Mouse (Mus musculus): ENCODE measurements around the gene Gm1604a.
"Not testable (repeated sequence)": the region's sequence is repeated elsewhere in the genome, so short reads cannot be mapped to it uniquely, and the experiment has no call there.

The Gm1604a gene

DNA sequence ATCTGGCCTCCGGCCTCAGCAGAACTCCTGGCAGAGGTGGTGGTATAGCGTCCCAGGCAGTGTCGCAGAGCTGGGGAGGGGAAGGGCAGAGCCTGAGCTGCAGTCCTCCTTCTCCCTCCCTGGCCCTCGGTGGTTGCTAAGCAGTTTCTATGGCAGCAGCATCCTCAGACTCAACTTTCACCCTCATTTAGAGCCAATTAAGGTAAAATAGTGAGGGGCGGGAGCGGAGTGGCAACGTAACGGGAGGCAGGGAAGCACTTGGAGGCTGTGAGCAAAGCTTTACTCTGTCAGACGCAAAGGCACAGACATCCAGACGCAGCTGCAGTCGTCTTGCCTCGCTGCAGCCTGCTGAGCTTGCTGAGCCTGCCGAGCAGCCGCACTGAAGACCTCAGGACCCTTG lies at the start of gene Gm1604a:
Gm1604a (plus strand) TSS at position 312 of the 400 bp plus-strand sequence.
- DNase-seq: peak; percentile 32

DNA sequence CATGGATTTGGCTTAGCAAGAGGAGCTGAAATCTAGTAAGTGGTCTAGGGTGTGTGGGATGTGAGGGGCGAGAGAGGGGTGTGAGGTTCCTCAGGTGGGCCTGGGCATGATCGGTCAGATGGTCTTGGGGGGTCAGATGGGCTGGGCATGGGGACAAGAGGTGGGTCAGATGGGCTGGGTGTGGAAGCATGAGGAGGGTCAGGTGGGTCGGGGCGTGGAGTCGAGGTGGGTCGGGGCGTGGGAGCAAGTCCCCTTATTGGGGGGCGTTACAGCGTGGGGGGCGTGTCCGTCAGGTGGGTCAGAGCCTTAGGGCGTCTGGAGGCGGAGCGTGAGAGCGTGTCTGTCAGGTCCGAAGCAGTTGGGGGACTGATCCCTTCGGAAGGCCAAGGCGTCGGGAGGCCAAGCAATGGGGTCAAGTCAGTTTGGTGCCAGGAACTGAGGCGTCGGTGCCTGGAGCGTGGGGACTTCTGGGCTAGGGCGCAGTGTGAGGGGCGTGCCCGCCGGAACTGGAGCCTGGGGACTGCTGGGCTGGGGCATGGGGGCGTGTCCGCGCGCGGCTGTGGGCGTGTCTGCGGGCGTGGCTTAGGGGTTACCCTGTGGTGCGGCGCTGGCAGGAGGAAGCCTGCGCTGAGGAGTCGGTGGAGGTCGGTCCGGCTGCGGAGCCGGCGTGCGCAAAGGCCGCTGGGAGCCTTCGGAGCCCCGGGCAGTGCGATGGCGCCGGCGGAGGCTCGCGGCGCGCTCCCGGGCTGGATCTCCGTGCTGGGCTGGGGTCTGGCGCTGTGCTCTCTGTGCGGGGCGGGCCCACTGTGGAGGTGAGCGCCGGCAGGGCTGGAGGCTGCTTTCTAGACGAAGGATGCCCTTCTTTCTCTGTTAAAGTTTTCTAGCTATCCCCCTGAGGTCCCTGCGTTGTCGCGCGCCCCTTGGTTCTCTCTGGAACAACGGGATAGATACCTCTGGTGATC lies 46.8 kb upstream of the Gm1604a start, which contains the start of gene Gm49721:
Gm49721 (plus strand) TSS at position 618 of the 962 bp plus-strand sequence.
- DNase-seq: peak; percentile 79

DNA sequence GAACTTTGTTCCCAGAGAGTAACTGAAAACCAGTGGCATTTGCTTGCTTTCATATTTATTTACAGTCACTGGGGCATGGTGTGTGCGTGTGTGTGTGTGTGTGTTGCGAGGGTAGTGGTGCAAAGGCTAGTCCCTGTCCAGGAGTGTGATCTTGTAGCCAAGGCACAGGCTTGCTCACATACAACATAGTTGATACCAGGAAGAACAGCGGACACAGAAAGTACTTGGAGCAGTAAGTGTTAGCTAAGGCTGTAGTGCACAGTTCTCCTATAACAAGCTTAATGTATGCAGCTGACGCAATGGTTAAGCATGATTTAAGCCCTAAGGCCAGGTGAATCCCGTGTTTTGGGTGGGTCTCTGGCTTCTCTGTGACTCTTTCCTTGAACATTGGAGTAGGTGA lies 46.0 kb upstream of the Gm1604a start:
- DNase-seq: not testable (repeated sequence)

DNA sequence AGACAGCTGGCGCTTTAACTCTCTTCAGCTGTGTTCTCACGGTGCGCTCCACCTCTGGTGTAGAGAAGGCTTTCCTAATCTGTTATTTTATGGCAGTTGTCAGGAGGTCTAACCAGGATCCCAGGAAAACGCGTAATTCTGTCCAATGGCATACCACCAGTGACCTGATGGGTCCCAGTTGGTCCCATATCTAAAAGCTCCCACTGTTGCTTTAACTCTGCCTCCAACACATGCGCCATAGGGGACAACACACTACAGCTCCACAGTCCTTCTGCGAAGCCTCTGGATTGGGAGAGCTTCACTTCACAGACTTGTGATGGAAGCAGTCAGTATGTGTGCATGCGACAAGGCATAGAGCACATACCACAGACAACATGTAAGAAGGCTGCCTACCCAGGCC lies 45.2 kb upstream of the Gm1604a start:
- not testable (repeated sequence) for DNase-seq

DNA sequence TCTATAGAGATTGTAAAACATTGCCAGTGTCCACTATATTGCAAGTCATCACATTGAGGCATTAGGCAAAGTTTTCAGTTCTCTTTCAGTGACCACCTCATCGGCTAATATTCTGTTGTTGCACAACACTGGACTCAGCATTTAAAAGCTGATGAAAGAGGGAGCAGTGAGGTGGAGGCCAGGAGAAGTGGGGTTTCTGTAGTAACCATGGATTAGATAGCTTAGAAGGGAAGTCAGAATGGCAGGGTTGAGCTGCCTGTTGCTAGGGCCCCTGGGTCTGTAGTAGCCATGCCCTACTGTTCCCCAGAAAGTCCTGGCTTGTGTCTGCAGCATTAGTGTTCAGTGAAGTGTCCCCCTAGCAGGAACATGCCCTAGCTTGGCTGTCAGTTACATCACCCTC lies 39.2 kb upstream of the Gm1604a start:
- DNase-seq: not testable (repeated sequence)

DNA sequence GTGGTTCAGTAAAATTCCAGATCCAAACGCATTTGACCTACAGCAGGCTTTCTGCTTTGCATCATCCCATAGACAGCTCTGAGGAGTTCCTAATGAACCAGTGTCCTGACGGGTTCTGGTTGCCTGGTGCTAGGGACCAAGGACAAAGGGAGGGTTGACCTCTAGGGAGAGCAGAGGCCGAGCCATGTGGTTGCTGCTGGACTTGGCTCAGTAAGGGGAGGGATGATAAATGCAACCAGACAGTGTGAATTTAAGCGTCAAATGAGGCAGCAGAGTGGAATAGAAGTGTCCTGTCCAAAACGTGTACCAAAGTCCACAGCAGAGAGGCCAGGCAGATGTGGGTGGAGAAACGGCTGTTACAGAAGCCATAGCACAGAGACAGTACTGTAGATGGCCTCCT lies 29.9 kb upstream of the Gm1604a start:
- not testable (repeated sequence) for DNase-seq

DNA sequence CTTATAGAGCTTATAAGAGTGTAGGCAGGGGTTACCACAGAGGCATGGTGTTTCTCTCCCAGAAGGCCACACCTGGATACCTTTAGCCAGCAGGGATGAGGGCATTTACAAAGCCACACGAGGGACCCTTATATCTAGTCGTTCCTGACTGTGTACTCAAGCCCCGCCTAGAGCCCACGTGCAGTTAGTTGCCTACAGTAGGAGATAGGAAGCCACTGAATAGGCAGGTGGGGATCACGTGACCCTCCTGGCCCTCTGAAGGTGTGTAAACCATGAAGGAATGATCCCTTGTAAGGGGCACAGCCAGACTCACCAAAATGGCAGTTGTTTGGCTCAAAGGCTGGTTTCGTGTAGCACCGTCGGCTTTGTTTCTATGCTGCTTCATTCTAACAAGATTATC lies 28.5 kb upstream of the Gm1604a start:
- DNase-seq: not testable (repeated sequence)

DNA sequence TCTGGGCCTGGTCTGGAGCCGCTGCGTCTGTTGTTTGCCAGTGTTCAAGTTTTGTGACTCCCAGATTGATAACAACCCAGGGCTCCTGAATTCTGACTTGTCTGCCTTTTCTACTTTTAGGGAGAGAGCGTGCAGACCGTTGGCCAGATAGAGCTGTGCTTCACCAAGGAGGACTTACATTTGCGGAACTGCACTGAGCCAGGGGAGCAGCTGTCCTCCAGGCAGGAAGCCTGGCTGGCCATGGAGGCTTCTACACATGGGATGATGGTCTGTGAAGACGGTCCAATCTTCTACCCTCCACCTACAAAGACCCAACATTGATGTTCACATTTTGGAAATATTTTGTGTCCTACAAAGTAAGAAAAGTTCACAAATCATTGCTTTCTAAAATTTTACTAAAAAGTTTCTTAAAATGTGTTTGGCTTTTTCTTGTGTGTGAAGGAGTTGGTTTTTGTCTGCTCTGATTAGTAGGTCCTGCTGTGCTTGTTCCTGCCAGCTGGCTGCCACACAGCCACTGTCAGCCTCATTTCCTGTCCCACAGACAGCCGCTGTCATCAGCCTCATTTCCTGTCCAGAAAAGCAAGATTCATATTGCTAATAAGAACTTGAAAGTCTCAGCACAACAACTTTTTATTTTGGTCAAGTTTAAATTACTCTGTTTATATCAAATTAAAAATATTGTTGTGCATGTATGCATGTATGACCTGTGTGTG lies 27.4 kb upstream of the Gm1604a start:
- not testable (repeated sequence) for DNase-seq

DNA sequence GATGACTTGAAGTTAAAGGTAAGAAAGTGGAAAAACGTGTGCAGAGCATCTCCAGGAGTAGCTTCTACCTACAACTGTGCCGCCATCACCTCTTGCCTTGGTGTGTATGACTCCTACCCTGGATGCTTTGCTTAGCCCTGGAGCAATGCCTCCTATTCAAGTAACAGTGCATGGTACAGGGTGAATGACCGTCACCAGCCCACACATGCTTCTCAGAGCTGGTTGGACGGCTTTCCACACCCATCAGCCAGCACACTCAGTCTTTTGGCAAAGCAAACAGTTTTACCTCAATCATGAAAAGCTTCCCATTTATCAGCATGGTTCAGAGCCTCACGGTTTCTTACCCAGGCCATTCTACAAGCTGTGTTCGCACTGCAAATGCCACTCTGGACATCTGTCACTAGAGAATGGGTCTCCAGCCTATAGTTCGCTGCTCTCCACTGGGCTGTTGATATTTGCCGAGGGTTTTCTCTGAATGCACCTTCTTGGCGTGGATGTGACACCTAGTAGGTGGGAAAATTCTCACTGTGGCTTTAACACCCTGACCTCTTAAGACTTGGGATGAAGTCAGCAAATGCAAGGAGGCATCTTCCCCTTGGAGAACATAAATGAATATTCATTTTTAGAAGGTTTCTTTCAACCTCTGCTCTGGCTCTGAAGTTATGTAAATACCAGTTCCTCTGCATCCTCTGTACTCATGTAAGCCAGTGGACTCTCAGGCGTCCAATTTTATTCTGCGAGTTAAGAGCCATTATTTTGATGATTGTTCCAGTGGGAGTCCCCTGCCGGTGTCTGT lies 23.4 kb upstream of the Gm1604a start:
- DNase-seq: not testable (repeated sequence)

DNA sequence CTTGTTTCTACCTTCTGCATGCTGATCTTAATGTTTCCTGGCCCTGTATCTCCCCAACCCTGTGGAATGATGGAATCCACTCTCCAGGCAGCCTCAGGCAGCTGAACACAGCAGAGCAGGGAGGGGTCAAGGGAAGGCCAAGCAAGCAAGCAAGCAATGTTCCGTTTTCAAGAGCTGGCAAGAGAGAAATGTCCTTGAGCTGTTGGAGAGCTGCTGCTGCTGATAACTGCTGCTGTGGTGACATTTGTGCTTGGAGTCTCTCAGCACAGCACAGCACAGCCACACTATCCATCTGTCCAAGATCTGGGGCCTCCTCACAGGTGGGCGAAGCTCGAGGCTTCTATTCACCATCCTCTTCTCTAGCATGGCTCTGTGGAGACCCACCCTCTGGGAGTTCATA lies 22.0 kb upstream of the Gm1604a start:
- DNase-seq: not testable (repeated sequence)

DNA sequence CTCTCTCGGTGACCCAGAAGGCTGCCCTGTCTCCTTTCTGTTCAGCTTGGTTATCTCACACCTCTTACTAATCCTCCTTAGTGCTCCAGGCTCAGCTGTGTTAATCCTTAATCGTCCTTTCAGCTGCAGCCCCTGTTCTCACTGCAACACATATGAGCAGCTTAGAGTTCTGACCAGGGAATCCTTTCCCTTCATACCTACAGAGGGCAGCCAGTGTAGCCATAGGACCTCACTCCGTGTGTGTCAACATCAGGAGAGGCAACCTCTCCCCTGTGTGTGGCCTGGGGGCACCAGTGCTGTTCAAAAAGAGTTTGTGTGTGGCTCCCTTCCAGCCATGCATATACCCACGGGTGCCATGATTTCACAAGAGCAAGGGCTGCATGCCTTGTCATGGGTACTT lies 19.7 kb upstream of the Gm1604a start:
- DNase-seq: not testable (repeated sequence)

DNA sequence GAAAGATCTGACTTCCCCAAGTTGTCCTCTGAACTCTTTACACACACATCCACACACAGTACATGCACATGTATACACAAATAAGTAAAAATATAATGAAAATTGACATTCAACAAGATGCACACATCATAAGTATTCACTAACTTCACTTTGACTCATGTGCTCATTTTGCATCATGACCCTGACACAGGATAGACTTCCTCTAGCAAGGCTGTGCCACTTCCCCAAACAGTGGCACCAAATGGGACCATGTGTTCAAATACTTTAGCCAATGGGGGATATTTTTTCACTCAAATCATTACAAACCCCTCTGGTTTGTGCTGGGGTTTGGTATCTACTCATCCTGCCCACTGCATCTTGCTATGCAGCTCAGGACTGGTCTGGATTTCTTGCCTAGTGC lies 16.5 kb upstream of the Gm1604a start:
- not testable (repeated sequence) for DNase-seq

DNA sequence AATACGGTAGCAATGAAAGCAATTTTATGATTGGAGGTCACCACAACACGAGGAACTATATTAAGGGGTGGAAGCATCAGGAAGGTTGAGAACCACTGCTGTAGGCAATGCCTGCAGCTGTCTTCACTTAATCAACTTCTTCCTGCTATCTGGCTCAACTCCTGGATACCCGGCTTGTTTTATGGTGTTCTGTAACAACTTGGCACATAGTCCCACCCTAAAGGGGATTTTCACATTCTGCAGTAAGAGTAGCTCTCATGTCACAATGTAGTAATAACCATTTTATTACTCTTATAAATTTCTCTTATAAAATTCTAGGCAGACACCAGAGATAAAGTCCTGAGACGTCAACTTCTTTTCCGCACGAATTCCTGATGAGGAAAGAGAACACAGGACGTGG lies 15.9 kb upstream of the Gm1604a start:
- not testable (repeated sequence) for DNase-seq

DNA sequence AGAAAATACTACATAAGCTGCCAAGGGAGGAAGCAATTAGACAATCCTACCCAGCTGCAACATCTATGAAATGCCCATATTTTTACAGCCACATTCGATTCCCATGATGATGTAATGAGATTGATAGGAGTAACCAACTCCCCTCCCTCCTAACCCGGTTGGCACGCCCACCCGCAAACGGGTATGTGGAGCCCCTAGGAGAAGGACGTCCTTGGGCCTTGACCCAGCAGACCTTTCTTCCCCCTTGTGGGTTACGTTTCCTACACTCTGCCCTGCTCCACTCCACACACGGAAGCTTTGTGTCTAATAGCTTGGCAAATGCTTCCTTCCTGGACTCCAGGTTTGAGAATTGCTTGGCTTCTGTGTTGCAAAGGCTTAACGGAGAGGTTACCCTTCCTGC lies 15.5 kb upstream of the Gm1604a start:
- DNase-seq: not testable (repeated sequence)

DNA sequence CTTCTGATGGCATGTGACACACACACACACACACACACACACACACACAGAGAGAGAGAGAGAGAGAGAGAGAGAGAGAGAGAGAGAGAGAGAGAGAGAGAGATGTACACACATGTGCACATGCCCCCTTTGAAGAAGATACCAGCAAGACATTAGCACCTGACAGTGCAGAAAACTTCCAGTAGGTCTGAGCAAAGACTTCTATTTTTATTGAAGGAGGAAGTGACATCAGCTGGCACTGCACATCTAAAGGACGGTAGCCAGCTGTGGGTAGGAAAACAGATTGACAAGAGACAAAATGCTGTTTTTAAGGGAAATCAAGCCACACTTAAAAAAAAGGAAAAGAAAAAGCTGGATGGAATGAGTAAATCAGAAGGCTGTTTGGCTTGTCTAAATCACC lies 11.2 kb upstream of the Gm1604a start:
- not testable (repeated sequence) for DNase-seq

DNA sequence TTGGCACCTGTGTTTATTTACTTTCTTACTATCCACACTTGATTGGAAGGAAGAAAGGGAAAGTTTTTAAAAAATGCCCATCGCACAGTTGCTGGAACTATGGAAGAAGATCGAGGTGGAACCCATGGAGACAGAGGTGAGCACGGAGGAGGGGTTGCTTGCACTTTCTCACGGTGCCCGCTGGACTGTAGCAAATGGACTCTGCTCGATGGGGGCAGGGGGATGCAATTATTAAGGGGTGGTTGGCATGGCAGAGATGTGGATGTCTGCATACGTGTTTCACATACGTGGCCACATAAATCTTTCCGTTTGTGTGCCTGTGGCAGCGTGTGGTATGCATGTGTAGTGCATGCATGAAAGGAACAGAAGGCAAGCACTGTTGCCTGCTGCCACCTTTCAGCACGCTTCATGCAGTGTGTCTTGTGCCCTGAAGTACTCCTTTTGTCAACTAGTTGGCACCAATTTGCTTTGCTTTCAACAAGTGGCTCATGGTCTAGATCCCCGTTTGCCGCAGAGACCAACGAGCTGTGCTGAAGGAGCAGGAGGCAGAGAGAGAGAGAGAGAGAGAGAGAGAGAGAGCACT lies 487 bp downstream of the Gm1604a start:
- DNase-seq: not testable (repeated sequence)

DNA sequence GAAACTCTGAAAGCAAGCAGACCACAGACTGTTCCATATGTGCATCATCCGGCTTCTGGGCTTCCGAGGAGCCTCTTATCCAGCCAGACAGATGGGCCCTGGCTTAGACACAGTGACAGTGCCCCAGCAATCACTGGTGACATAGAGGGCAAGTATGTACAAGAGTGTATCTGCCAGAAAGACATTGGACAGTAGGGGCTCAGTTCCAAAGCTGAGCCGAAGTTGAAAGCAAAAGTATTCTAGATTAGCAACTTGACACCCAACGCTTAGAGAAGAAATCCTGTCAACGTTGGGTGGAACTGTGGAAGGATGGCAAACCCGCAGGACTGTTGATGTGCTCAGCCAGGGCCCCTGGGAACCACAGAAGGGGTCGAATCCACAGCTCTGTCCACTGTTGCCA lies 4.8 kb downstream of the Gm1604a start:
- DNase-seq: not testable (repeated sequence)

DNA sequence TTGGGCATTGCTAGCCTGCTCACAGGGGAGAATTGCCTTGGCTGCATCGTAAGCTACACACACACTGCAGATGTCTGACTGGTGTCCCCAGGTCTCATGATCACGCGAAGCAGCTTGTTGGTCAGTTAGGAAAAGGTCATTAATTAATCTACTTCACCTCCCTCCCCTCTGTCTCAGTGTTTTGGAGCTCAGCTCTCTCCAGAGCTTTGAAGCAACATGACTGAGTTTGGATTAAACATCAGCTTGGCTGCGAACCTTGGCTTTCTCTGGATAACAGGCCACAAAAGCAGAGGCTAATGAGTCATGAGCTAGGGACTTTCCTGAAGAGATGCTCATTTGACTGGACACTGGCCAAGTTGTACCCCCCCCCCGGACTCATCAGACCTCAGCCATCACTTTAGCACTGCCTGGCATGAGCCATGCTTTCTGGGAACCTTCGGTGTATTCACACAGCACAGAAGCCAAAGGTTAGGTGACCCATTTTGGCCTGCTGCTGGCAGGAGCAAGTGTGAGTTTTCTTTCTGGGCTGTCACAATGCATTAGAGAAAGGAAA lies 5.3 kb downstream of the Gm1604a start:
- not testable (repeated sequence) for DNase-seq

DNA sequence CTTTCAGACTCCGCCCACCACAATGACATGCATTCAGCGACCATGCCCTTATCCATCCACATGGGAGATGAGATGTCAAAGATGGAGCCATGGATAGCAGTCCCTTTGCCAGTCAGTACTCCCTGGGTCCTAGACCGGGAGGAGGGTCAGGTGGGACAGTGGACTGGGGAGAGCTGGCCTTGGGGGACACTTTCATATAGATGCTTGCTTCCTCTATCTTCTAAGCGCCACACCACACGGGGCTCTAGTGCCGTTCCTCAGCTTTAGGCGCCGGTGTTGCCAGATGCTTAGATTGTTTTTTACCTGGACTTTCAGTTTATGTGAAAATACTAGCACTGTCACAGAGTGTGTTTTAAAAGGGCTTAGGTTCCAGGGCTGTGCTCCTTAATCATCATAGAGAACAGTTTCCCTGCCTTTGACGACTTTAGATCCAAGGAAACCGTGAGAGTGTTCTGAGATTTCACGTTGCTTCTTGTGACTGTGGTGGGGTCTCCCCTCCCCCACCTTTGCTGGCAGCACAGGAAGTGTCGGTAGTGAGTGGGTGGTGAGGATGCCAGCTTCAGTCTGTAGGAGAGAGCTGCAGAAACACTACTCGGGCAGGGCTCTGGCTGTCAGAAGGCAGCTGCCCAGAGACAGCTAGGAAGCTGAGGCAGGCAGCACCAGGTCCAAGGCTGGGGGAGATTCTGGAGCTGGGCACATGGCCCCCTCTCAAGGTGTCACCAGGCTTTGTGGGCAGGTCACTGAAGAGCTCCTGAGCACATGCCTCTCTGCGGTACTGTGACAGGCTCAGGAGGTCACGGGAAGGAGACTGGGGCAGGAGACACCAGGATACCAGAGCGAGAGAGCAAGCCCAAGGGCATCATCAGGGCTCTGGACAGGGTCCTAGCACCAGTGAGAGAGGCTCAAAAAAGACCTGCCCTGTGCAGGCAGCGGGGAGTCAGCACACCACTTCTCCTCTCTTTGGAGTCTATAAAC lies 8.1 kb downstream of the Gm1604a start:
- not testable (repeated sequence) for DNase-seq

DNA sequence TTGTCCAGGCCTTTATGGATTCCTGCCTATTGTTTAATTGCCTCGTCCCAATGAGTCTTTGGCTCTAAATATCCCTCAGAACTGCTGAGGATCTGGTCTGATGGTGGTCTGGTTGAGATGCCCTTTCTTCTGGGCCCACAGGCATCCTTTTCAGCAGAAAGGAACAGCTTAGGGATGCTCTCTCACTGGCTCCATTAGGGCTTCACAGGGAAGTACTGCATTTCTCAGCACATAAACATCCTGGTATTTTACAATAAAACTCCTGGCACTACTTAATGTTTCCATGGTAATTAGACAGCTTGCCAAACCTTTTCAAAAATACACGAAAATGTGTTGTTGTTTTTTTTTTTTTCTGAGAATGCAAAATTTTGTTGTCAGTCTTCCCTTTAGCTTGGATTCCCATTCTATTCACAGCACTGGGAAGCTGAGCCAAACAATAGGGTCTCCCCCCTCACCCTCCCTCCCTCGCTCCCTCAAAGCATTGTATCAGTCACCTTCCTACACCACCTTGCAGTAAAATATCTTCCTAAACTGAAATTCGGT lies 43.7 kb downstream of the Gm1604a start:
- not testable (repeated sequence) for DNase-seq
